Mouse (Mus musculus) embryo, embryonic 10 days (tissue): ENCODE results near the gene Olfr830.
"Not testable (repeated sequence)": the region's sequence is repeated elsewhere in the genome, so short reads cannot be mapped to it uniquely, and the experiment has no call there.

Experiments used
- DNase-seq: peaks from one replicate; pipeline ENCODE4 v3.0.0-alpha.2; 2015; ENCODE audit warnings: low spot score

Gene Olfr830

DNA sequence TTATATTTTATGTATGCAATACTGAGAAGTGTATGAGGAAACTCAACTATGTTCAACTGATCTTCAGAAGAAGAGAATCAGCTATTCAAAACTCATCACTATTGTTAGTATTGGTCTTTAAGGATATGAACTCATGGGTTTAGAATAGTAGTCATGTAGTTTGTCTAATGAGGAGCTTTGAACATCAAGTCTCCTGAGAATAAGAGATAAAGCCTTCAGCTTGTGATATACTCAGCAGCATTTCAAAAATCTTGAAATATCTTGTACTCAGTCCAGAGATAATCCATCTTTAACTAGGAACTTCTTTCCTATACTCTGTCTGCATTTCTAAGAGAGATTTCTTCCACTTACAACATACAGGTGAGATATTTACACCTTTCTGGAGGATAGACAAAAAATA is at the start of gene Olfr830:
Gene Olfr830, plus strand, starts transcription at position 301 of the 400 bp plus-strand sequence.
- no peak for DNase-seq

DNA sequence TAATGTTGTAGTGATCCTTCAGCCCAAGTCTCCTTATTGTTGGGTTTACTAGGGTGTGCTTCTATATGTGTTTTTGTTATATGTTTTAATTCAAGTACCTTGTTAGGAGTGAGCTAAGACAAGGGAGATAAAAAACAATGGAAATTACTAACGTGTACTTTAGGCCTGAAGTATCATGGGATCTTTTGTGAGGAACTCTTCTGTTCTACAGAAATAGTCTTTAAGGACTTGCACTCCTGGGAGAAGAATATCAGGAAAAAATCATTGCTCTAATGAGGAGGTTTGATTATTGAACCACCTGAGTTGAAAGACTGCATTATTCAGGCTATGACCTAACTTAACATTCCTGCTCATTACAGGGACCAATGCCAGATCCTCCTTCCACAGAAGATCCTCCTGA is 19.9 kb upstream of the Olfr830 start, which contains the start of gene Olfr829:
Gene Olfr829, plus strand, starts transcription at position 301 of the 400 bp plus-strand sequence.
- no peak for DNase-seq

DNA sequence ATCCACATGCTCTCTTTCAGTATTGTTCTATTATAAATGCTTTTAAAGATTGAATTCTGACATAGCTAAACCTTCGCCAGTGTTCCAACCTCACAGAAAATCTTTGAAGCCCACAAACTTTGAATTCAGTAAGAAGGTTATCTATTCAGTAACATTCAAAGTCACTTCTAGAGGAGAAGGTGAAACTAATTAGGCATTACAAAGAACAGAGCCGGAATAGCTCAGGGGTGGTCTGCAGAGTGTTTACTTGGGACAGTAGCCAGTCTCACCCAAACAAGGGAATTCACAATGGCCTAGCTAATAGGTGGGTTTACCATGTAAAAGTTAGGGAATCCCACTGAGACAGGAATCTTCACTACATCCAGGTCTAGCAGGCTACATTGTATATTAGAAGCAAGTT is 33.2 kb downstream of the Olfr830 start:
- DNase-seq, result not testable (repeated sequence)

DNA sequence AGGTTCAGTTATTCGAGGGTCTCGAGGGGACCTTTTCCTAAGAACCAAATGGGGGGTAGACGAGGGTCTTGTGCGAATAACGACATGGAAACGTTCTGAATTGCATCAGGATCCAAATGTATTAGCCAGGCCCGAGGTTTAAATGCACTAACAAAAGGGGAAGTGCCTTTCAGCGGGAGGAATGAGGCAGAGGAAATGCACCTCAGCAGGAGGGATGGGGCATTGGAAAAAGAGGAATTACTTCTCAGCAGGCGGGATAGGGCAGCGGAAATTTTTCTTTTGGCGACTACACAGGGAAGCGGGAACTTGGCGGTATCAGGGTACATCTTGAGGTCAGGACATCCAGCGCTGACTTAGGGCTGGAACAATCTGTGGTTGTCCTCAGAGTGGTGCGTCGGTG is 53.4 kb downstream of the Olfr830 start:
- not testable (repeated sequence) for DNase-seq
